Mouse (Mus musculus) testis, postnatal 10 days (tissue): Measurements from ENCODE around the gene Mta3.
A peak's percentile ranks its signal among the peaks of the same experiment; 100 is the strongest.
"Not testable (repeated sequence)": the region's sequence is repeated elsewhere in the genome, so short reads cannot be mapped to it uniquely, and the experiment has no call there.

Experiments used
- DNase-seq: peaks from one replicate; pipeline ENCODE4 v3.0.0; 2021; ENCODE audit warnings: low spot score

Mta3 gene

DNA sequence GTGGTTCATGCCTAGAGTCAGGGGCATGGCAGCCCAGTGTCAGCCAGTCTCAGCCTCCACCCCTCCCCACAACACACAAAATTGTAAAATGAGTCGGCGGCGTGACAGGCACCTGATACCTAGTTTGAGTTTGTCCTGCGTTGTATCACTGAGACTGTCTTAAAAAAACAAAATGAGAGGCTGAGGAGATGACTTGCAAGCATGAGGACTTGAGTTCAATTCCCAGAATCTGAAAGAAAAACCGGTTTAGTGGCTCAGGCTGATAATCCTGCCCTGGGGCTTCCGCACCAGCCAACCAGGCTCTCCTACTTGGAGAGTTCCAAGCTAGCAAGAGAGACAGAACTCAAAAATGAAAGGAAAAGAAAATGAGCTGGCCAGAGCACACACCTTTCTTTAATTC, 2.9 kb downstream of the Mta3 start:
- DNase-seq = no peak

DNA sequence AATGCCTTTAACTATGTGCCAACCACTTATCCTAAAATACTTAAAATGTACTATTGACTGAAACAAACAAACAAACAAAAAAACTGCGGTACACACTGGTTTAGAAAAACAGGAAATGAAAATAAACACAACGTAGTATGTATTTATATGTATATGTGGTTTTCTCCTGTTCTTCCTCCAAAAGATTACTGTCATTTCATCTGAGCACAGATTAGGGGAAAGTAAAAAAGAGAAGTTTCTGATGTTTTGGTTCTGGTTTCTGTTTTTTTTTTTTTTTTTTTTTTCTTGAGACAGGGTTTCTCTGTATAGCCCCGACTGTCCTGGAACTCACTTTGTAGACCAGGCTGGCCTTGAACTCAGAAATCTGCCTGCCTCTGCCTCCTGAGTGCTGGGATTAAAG, 3.6 kb downstream of the Mta3 start:
- not testable (repeated sequence) for DNase-seq

DNA sequence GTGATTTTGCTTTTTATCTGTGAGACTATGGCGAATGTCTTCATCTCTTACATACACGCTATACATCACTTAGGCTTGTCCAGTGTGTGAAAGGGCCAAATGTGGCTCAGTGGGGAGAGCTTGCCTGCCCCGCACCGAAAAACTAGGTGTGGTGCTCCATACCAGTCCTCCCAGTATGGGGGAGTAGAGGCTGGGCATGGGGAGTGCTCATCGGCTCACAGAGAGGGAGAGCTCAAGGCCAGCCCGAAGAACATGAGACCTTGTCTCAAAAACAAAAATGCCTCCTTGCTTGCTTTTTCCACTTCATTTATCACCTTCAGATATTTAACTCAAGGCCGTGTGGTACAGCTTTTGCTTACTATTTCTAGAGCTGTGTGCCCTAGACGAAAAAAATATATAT, 4.7 kb downstream of the Mta3 start:
- no peak for DNase-seq

DNA sequence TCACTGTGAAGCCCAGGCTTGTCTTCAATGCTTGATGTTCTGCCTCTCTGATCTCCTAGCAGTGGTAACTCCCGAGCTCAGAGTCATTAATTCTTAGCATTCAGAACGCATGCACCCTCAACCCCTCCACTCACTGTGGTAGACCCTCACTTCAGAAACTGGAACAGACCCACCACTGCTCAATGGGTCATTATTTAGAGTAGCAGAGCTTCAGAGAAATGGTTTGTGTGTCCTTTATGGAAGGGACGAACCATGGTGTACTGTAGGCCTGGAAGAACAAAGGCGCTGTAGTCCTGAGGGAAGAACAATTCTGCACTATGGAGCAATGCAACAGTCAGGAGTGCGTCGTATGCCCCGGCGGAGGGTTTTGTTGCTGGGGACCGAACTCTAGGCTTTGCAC, 6.4 kb downstream of the Mta3 start:
- DNase-seq = no peak

DNA sequence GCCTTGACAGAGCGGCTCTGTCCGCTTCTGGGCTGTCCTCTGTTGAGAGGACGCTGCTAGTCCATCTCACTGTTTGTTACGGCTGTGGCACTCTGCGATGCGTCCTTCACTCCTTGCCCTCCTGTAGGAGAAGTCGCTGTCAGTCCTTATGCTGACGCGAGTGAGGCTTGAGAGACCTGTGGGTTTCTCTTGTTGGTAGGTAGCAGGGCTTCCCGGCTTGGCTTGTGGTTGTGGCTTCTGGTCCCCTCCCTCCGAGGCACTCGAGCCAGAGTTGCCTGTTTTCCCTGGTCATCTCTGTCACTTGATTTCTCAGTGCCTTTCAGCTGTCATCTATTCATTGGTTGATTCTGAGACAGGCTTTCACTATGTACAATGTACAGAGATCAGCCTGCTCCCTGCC, 14.5 kb downstream of the Mta3 start:
- DNase-seq = no peak

DNA sequence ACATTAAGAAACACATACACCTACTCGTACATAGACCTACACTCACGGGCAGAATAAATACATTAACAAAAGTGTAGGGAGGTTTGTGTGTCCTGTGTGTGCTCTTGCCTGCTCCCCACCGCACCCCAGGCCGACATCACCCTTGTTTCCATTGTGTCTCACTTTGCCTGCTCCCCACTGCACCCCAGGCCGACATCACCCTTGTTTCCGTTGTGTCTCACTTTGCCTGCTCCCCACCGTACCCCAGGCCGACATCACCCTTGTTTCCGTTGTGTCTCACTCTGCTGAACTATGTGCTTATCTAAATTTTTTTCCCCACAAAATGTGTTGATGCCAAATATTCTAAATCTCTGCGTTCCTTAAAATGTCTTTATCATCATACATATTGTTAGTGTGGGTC, 15.2 kb downstream of the Mta3 start:
- no peak for DNase-seq

DNA sequence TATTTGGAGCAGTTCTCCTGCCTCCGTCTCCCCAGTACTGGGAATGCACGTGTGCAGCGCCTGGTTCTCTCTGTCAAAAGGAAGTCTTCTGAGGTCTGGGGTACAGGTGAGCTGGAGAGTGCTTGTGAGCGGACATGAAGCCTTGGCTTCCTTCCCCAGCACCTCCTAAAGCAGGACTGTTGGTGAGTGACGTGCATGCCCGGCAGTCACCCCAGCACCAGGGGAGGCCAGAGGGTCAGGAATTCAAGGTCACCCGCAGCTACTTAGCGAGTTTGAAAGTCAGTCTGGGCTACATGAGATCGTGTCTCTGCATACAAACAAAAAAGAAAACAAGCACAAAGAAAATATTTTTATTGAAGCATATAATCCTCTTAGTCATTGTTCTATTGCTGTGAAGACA, 17.1 kb downstream of the Mta3 start:
- DNase-seq = peak; percentile 35

DNA sequence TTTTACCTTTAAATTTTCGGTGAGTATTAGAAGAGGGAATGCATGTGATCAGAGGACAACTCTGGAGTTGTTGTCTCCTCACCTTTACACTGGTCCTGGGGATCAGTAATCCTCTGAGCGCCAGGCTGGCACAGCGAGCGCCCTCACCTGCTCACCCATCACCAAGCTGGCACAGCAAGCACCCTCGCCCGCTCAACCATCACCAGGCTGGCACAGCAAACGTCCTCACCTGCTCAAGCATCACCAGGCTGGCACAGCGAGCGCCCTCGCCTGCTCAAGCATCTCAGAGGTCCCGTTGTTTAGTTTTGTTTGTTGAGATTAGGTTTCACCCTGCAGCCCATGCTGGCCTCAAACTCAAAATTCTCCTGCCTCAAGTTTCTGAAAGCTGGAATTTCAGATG, 20.5 kb downstream of the Mta3 start:
- peak; percentile 40 for DNase-seq

DNA sequence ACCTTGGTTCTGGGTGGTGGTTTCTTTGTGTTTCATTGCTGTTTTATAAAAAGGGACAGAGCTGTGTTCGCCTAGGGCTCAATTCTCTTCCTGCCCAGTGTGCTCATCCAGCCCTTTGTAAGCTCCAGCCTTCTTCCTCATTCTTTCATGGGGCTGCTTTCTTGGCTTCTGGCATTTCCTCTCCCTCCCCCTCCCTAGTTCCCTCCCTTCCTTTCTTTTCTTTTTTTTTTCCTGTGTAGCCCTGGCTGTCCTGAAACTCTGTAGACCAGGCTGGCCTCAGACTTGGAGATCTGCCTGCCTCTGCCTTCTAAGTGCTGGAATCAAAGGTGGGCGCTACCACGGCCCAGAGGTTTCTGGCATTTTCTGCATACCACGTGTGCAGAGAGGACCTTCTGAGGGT, 21.7 kb downstream of the Mta3 start:
- DNase-seq = peak; percentile 39

DNA sequence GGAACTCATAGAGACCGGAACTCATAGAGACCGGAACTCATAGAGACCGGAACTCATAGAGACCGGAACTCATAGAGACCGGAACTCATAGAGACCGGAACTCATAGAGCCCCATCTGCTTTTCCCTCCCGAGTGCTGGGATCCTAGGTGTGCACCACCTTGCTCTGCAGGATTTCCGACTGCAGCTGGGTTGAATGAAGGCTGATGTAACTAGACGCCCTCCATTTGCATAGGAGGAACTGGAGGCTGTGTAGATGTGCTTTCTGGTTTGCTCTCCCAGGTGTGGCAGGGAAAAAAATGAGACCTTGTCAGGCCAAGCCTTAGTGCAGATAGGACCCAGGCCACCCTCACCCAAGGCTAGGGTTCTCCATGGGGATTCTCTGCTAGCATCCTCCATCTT, 23.1 kb downstream of the Mta3 start:
- peak; percentile 35 for DNase-seq

DNA sequence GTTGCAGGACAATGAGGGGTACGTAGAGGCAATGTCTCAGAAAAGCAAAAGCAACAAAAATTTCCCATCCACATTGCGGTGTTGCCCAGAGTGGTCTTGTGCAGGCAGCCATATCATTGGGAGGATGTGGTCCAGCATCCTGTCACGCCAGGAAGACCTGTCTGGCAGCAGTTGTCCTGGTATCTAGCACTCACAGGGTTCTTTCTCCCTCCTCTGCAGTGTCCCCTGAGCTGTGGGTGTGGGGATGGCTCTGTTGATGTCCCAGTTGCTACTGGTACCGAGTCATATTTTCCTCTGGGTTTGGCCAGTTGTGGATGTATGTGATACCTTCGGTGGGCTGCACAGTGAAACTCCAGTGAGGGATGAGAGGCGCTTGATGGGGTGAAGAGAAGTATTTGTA, 24.2 kb downstream of the Mta3 start:
- DNase-seq = no peak

DNA sequence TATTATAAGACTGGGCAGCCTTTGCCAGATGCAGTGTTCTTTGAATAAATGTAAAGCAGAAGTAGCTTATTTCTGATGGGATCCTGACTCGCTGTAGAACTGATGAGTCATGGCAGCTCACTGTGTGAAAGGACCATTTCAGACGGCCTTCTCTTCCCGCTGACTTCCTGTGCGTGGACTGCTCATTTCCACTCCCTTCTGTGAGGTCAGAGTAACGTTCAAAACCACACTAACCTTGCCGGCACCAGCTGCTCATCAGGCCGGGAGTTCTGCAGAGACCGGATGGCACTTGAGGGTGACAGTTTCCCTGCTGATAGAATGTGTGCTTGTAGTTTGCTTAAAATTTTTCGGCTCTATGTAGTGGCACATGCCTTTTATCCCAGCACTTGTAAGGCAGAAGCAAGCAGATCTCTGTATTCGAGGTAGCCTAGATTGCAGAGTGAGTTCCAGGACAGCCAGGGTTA, 26.2 kb downstream of the Mta3 start:
- DNase-seq = no peak

DNA sequence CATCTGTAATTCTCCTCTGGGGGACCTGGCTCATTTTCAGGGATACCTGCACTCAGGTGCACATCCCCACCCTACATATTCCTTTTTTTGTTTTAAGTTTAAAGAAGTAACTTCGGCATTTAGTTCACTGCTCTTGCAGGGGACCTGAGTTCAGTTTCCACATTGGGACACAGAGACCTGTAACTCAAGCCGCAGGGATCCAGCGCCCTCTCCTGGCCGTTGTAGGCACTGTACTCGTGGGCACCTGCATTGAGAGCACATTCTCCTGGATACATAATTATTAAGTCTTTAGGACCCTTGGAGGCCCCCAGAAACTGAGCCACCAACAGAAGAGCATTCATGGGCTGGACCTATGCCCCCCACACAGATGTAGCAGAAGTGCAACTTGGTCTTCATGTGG, 26.8 kb downstream of the Mta3 start:
- DNase-seq = peak; percentile 80

DNA sequence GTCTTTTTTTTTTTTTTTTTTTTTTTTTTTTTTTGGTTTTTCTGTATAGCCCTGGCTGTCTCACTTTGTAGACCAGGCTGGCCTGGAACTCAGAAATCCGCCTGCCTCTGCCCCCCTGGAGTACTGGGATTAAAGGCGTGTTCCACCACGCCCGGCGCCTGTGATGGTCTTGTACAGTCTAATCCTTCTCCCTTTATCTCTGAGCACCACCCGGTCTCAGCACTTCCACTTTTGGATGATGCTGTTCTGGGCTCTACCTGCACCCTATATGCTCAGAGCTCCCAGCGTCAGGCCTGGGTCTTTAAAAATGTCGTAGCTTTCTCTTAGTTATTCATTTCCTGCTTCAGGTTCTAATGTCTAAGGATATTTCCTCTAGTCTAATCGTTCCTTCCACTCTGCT, 30.7 kb downstream of the Mta3 start:
- no peak for DNase-seq

DNA sequence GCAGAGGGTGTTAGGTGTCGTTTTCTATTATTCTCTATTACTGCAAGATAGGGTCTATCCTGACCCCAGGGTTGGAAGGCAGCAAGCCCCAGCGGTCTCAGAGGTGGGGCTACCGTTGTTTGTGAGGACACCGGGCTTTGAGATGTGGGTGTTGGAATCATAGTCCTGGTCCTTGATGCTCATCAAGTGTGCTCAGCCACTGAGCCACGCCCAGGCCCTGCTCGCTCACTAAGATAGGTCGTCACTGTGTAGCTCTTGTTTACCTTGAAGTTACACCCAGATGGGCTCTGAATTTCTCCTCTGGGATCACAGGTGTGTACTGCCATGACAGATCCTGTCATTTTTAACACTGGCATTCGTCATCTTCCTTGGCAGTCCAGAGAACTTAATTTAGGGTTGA, 31.8 kb downstream of the Mta3 start:
- DNase-seq = no peak

DNA sequence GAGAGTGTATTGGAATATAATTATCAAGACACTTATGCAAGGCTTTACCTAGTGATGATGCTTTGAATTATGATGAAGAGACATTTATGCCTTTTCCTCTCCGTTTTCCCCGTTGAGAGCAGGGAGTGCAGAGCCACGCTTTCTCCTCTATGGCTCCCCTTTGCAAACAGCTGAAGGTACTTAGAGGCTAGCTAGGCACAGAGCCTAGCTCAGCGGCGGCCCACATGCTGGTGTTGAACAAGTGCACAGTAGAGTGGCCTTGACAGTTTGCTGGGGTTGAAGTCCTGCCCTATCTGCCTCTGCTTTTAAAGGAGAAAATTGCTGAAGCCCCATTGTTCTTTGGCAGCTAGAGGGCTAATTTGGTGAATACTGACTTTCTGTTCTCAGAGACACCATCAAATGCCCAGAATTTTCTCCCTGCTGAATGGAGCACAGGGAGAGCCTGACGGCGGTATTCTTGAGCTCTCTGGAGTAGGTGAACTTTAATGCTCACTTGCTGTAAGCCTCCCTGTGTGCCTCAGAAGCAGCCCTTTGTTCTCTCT, 34.2 kb downstream of the Mta3 start:
- DNase-seq = no peak

DNA sequence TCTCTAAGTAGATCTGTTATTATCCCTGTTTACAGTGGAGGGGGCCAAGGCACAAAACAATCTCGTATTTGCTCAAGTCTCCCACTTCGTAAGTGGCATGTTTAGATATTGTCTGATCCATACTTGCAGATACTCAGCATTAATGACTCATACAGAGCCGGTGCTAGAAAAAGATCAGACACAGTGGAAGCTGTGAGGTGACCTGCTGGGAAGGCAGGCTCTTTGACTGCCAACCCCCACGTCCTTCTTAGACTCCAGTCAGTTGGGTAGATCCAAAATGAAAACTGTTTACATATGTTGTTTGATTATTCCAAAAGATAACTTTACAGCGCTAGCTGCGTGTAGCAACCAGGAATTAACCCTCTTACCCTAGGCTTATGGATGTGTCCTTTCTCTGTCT, 35.3 kb downstream of the Mta3 start:
- DNase-seq = no peak

DNA sequence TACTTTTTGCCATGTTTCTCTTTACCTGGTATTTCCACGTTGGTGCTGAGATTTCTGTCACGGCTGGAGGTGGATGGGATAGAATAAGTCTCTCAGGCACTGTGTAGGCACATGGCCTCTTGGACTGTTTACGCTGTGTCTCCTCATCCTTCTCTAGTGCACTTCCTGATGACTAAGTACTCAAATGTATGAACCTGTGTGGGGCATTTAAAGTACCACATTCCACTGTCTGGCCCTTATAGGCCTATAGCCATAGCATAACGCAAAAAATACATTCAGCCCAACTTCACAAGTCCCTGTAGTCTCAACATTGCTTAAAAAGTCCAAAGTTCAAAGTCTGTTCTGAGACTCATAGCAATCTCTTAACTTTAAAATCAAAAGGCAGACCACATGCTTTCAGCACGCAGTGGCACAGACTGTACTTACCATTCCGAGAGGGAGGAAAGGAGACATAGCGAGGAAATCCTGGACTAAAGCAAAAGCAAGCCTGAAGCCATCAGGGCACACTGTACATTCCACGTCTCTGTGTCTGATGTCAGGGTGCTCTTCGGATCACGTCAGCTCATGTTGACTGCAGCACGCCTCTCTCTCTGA, 38.4 kb downstream of the Mta3 start:
- DNase-seq = no peak

DNA sequence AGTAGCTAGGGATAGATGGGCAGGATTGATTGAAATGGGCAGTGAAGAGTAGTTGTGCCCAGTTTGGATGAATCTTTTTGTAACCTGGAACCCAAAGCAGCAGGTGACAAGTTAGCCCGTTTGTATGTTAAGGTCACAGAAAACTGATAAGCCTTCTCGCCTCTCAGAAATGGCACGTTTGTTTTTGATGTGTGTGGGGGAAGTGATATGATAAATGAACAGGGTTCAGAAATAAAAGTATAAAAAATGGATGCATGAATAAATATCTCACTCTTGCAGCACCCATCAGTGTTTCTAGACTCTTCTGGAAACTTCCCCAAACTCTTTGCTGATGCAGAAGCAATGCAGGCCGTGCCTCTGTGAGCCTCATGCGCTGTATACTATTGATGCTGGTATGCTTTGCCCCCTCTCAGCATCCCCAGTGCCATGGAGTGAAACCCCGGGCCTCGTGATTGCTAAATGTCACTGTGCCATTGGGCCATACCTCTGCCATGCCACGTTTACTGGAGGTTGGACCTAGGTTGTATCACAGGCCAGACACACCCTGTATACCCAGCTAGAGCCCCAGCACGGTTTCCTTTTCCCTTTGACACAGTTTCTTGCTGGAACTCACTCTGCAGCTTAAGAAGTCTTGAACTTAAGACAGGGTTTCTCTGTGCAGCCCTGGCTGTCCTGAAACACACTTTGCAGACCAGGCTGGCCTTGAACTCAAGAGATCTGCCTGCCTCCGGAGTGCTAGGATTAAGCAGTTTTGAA, 41.6 kb downstream of the Mta3 start:
- no peak for DNase-seq

DNA sequence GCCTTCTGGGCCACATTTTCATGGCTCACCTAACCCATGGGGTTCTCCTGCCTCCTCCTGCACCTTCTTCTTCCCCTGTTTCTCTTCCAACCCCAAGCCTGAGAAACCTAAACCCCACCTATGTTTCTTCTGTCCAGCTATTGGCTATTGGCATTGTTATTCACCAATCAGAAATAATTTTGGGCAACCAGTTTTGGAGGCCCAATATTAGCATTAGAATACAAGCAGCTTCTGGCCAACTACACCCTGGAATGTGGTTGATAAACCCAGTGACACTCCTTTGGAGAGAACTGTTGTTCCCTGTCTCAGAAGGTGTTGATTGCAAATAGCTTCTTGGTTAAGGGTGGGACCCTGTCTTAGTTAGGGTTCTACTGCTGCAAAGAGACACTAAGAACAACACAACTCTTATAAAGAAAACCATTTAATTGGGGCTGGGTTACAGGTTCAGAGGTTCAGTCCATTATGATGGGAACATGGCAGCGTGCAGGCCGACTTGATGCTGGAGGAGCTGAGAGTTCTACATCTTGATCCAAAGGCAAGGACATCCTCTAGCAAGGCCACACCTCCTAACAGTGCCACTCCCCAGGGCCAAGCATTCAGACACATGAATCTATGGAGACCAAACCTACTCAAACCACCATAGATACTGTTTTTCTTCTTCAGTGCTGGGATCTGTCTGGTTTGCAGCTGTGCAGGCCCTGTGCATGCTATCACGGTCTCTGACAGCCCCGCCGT, 44.4 kb downstream of the Mta3 start:
- DNase-seq = no peak

DNA sequence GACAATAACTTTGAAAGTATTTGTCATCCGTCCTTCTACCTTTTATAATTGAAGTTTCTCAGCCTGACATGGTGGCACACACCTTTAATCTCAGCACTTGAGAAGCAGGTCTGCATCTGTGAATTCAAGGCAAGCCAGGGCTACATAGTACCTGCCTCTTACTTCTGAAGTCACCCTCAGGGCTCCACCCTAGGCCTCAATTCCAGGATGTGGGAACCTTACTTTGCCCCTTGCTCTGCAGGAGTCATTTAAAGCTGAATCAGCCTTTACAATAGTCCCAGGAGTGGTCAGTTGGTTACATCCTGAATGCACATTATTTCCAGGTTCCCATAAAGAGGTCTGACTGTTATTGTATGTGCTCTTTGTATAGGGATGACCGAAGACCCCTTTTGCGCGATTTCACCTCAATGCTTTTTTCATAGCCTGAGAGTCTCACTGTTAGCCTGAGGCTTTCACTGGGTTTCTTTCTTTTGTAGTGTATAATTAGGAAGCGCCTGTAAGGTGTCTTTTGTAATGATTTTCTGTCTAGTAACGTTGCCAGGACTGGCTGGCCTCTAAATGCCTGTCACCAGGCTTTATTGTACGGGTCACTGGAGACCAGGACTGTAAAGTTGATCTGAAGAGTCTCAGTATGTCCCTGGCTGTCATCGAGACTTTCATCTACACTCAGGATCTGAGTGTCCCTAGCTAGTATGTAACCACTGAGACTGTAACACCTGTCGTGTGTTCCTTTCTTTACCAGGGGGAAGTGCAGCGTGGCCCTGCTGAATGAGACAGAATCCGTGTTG, 47.3 kb downstream of the Mta3 start:
- DNase-seq = no peak

DNA sequence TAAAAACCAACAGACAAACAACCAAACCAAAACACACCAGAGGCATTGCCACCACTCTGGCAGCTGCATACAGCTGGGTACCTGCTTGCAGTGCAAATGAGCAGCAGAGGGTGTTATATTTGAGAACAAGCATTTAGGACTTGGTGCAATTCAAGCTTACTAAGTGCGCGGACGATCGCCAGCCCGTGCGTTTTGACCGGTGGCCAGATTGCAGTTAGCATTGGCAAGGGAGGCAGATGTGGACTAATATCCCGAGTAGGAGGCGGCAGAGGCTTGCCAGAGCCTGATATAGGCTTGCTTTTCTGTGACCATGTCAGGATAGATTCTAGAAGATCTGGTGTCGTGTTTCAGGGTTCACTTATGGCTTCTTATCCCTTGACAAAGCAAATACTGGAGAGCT, 52.1 kb downstream of the Mta3 start:
- no peak for DNase-seq
